Mouse (Mus musculus) thymus, postnatal 10 days (tissue): ENCODE data around the gene Sgms1.

Experiments used
- DNase-seq, 2 experiments: peaks; one replicate each; pipeline ENCODE4 v3.0.0; 2021; ENCODE audit warnings: low spot score in 2 of 2

The Sgms1 gene

DNA sequence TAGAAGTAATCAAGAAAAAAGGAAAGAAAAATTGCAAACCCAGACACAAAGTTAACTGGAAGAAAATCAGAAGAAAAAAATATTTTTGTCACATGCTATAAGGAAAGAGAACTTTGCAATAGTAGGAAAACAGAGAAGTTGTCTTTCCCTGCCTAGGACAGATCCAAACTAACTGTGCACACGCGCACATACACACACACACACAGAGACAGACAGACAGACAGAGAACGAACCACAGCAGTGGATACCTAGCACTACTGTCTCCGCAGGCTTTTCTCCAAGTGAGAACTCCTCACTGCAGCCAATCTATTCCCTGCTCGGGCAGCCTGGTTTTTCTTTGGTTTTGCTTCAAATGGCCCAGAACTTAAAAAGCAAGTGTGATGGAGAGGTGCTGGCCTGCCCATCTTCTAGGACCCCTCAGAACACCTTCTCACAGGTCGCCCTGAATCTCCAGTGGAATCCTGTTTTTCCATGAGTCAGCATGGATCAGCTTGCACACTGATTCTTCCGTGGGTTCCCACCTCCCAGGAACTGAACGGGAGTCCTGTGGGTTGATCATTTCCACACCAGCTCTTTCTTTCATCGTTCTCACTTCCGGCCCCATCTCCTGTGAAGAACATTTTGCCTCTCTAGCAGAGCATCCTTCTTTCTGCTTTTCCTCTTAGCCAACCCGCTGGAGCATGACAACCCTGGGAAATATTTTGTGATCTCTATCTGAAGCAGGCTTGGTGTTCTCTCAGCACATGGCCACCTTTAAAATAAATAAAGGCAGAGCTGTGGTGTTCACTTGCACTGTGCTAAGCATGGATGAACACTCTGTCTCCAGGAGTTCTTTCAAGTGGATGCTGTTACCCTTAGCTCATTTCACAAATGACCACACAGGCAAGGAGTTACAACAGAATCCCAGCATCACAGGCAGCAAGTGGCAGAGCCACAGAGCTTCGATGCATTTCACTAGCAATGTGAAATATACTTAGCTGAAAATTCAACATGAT is 96.4 kb downstream of the Sgms1 start:
- no peak for DNase-seq

DNA sequence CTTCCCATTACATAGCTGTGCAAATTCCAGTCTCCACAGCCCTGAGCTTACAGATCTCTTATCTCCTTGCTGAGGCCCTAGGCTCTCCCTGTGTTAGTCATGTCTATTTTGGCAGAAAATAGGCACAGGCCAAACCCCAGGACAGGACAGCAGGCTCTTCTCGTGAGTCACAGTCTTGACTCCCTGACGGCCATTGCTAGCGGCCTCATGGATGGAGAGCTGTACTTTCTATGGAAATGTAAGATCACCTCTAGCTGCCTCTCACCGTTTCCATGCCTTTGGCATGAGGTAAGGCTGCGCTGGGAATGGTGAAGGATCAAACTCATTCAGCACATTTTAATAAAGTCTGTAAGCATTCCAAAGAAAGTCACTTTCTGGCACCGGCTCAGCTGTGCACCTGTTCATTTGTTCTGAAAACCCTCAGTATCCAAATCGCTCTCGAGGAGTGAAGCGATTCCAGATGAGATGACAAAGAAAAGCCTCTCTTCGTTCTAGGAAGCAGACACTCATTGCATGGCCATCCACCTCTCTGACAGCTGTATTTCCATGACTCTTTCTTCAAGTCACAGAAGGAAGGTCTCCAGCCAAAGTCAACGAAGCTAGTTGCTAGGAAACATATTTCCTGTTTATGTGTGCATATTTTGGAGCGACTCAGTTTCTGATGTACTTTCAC is 97.3 kb downstream of the Sgms1 start:
- DNase-seq, result peak in 1 of 2 experiments; percentile 29

DNA sequence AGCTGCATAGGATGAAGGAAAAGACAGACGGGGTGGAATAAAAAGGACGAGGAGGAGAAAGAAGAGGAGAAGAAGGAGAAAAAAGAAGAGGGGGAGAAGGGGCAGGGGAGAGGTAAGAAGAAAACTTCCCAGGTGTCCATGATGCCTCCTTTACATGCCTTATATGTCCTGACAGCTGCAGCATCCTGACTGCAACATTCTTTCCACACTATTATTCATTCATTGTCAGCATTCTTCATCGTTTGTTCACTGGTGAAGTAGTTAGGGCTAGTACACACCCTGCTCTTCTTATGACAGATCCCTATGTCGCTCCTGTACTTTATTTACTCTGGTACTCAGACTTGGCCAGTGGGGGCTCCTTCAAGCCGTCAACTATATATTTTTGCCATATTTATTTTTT is 98.4 kb downstream of the Sgms1 start:
- DNase-seq, result no peak

DNA sequence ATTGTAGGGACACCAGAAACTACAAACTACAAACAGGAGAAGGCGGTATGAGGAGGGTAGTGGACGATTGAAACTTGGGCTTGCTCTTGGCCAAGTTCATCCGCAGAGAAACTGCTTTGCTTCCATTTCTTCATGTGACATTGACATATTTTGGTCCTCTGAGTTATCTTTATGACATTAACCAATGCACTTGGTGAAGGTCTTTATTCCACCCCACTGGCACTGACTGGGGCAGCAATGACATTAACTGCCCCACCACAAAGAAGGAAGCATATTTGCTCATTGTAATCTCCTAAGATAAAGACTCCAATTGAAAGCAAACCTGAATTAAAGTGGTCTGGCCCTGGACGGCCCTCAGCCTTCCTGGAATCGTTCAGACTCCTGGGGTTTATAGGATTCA is 100.6 kb downstream of the Sgms1 start:
- no peak for DNase-seq

DNA sequence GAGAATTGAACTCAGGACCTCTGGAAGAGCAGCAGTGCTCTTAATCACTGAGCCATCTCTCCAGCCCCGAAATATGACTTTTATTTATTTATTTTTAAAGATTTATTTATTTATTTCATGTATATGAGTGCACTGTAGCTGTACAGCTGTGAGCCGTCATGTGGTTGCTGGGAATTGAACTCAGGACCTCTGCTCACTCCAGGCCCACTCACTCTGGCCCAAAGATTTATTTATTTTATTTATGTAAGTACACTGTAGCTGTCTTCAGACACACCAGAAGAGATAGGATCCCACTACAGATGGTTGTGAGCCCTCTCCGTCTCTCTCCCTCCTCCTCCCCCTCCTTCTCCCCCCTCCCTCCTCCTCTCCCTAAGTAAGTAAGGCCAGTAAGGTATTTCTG is 101.7 kb downstream of the Sgms1 start:
- no peak for DNase-seq

DNA sequence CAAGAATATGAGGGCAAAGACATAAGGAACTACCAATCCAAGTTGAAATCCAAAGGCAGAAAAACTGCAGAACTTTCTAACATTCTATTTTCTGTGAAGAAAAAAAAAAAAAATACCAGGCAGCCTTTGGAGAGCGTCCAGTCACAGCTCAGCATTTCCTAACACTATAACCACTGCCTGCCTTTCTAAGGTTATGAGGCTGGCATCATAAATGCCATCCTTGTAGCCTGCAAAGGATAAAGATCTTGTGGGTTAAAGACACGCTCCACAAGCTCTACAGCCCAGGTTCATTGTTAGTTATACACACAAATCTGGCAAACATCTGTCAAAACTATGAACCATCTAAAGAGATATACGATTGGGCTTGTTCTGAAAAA is 104.1 kb downstream of the Sgms1 start:
- no peak for DNase-seq

DNA sequence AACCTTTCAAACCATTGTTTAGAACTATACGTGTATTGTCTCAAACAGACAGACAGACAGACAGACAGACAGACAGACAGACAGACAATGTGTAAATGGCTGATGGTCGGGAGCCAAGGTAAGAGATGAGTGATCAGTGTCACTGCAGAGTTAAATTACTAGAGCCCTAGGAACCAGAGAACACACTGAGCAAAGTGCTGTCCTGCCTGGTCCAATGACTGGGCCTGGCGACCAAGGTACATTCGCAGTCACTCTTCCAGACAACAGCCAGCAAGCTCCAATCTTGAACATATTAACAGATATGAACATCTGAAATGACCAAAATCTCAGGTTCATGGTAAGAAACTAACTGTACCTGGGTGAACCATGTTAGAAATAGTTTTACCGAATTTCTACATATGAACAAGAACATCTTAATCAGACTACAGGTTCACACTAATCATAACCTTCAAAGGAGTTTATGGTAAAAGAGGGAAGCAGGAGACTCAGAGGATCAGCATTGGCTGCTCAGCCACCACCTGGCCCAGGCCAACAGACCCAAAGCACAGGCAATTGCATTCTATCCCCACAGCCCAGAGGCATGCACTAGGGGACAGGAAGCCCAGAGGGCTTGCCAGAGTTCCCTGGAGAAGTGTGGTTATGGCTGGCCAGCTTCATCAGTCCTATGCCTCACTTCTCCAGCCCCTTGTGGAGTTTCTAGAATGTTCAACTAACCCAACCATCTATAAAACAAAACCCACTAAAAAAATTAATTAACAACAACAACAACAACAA is 104.6 kb downstream of the Sgms1 start:
- DNase-seq, result no peak

DNA sequence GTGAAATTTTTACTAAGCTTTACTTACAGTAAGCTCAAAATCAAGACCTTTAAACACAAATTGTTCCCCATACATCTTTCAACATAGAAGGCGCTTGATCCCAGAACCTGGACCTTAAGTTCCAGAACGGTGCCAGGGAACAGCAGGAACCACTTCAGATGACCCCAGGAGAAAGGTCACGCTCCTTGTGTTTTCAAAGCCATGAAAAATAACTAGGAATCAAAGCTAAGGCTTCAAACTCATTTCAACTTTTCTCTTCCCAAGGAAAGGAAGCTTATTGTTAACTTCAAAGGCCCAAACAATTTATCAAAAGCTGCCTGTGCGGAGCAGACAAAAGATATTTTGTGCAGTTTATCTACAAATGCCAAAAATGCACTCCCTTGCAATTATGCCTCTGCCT is 107.6 kb downstream of the Sgms1 start:
- no peak for DNase-seq

DNA sequence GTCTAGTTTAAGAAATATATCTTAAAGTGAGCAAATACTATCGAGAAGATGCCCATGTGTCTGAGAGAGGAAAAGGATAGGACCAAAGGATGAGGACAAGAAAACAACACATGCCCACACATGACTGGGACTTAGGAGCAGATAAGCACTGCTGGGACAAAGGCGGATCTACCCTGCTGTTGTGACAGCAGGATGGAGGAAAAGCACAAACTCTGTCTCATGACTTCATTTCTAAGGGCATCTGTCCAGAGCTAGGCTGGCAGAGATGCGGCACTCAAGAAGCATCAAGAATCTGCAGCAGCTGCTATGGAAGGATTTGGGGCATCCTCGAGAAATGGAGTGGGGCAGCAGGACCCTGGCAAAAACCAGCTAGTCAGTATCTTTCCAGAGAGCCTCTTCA is 109.1 kb downstream of the Sgms1 start:
- no peak for DNase-seq

DNA sequence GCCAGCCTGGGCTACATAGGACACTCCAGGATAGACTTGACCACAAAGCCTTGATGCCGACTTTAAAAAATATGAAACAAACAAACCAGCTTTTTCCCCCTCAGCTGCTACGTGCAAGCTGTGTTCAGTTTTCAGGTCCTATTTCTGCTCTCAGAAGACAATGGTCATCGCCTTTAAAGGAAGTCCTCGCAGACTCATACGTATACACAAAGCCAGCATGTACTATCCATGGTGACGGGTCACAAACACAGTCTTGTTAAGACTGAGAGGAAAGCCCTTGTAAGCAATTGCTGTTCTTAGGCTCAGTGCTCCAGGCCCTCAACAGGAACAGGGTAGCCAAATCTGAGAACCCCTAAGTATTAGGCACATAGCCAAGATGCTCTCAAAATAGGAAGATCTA is 110.1 kb downstream of the Sgms1 start:
- no peak for DNase-seq

DNA sequence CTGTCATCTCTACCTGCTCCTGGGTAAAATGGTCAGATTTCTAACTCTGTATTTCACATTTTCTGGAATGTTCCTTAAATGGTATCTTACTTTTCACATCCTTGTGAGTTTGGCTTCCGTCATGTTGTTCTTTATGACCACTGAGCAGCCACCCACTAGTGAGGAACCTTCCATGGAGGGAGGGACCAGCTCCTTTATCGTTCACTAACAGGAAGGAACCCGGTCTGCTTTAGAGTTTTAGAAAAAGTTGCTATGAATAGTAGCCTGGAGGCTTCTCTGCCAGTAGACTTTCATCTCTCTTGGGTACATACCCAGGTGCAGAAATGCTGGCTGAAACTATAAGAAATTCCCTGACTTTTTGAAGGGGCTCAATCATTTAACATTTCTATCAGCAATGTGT is 111.6 kb downstream of the Sgms1 start:
- no peak for DNase-seq

DNA sequence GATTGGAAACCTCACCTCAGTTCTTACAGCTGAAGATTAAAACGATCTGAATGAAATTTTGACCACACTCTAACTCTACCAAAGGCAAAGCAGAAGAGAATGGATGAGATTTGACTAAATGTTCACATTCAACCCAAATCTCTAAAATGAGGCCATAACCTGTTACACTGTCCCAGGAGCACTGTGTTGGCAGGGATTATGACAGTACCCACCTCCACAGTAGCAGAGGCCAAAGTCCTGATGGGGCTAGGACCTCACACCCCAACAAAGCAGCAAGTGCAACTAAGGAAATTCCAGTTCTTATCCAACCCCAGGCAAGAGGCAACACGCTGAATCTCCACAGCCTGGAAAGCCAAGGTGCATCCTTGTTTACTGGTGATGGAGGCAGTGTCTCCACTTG is 112.2 kb downstream of the Sgms1 start:
- DNase-seq, result no peak

DNA sequence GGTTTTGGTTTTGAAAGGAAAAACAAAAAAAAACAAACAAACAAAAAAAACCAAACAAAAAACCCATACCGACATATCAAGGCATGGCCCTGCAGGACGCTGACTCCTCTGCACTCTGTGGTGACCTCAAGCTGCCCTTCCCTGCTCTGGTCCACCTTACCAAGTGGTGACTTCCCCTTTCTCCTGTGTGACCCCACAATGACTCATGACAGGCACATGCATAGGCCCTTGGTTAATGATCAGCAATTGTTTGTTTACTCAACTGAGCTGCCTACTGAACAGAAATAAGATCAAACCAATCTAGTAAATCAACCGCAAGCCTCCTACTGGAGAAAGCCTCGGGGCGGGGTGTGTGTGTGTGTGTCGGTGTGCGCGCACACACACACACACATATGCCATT is 112.7 kb downstream of the Sgms1 start:
- DNase-seq, result no peak

DNA sequence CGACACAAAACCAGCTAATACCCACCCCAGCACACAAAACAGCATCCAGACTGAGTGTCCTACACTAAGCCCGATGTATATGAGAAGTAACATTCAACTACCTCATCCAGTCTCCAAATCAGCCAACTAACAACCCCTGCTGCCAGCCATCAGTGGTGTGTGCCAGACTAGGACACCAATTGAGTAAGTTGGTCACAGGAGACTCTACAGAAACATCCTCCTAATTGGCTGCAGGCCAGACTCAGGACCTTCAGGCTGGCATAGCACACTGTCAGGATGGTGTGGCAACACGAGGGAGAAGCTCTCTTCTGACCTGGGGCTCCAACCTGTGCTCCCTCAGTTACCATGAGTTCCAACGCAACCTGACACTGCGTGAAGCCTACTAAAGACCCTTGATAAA is 113.3 kb downstream of the Sgms1 start:
- DNase-seq, result no peak

DNA sequence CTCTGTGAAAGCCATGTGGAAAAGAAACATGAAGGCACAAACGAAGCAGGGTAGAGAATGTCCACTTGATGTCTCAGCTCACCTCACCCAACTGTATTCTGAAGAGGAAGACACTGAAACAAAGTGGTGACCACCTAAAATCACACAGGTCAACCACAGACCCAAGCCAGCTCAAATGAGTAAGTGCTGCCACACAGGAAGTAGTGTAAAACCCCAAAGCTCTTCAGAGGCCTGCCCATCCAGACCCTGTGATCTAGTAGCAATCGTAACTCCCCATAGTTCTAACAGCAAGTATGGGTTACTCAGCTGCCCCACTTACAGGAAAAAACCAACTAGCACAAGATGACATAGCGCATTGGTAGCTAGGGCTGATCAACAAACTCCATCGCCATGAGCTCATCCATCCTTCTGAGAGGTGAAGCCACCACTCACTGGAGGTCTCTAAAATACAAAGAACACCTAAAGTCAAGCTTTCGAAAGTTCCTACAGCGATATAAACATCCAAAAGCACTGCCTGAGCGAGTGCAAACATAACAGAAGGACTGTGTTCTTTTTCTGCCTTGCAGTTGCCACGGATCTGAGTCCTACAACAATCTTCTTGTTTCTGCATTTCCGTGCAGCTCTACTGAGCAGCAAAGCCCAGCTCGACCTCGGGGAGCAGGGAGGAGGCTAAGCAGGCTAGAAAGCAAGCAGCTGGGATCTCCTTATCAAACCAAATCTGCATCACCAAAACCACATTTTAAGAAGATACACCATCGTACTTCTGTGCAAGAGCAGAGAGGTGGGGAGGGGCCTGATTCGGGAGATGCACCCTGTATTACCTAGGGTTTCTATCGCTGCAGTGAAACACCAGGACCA is 114.2 kb downstream of the Sgms1 start:
- DNase-seq, result peak; percentile 76 to 78

DNA sequence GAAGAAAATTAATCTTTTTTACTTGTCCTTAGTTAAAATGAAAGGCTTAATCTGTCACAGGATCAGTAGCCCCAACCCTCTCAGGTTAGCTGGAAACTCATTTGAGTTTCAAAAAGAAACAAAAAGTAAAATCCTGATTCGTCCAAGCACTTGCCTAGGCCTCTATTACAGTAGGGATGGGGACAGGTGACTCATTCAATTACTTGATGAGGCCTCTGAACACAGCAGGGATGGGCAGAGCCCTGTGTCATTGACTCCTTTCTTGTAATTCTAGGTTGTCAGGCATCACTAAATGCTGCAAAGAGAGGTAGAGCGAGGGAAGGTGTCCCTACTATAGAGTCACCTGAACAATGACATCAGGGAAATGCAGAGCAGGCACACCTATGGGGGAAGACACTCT is 115.4 kb downstream of the Sgms1 start:
- DNase-seq, result no peak

DNA sequence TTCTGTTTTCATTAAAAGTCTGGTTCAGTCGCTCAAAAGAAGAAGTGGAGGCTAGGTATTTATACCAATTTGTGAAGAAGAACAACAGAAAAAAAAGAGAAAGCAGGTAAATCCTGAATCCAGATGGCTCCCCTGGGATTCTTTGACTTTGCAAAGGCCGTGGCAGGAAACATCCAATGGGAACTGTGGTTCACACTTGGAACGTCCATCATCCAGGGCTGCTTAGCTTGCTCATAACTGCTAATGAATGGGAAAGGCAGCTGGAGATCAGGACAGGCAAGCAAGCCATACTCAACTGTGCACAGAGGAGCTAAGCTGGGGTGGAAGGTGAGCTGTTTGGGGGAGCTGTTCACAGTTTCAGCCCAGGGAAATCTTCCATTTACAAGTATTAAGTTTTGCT is 115.8 kb downstream of the Sgms1 start:
- DNase-seq, result no peak

DNA sequence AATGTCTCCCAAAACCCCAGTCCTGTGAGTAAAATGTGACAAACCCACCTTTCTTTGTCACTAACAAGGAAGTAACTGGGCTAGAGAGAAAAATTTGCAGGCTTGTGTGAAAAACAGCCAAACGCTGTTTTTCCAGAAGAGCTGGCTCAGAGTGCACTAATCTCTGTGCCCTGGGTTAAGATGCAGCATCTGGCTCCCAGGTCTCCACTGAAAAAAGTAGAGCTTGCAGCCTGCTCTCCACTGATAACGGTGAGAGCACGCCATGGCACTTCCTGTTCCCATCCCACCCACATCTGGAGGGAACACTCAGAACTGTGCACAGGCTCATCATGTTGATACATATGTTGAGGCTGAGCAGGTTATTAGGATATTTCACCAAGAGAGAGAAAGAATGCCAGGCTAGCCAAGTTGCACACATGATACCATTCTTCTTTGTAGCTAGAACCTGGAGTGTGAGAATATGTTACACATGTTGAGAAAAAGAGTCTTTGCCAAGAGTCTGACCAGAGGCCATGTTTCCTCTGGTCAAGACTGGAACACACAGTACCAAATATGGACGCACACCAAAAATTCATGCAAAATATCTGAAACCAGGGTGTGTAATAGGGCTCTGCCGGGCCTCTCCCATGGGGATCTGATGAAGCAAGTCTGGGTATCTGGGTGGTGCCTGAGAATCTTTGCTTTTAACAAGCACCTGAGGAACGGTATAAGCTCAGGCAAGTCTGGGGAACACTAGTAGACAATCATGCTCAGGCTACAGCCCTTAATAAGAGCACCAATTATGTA is 116.8 kb downstream of the Sgms1 start:
- peak in 1 of 2 experiments; percentile 13 for DNase-seq

DNA sequence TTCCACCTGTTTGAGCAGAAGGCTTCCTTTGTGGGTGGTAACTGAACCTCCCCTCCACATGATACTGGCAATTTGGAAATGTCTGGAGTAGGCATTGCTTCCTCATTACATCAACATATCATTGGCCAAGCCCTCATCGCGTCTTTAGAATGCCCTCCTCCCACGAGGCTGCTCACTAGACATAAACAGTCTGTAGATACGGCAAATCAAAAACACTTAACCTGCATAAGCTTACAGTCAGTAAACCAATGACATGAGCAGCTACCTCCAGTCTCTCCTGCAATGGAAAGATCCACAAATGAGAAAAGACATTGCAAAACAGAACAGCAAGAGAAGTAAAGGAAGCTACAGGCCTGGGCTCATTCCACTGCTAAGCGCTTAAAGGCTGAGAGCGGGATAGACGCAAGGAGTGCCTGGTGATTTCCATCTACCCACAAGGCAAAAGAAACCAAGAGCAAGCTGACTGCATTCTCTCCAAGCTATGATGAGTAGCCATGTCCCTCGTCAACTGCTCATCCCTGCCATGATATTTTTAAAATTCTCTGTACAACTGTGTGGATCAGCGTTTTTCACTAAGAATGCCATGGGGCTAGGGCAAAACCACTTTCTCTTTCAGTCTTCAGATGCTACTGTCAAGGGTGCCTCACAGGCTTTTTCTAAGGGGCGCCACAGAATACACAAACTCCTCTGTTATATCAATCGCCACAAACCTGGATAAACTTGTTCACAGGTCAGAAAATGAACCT is 117.9 kb downstream of the Sgms1 start:
- no peak for DNase-seq

DNA sequence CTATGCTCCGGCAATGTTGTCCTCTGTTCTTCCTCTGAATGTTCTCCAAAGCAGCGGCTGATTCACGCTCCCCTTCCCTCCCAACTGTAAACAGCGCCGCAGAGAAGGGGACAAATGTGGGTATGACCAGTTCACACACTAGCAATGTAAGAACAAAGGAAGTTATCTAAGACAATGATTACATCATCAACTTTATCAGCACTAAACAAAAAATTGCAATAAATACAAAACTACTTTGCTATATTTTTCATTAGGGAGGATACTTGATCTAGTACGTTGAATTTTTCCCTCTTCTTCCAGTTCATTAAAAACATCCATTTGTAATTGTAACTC is 119.7 kb downstream of the Sgms1 start:
- DNase-seq, result no peak
